Mouse (Mus musculus): ENCODE measurements around the gene Tmem184a. TPM values are rescaled to one million over a fixed set of nuclear protein-coding genes. Genes with fewer than 3 reads are reported as not detected.

Gene Tmem184a
- polyA plus RNA-seq, 1 experiment, result 2.1 TPM

DNA sequence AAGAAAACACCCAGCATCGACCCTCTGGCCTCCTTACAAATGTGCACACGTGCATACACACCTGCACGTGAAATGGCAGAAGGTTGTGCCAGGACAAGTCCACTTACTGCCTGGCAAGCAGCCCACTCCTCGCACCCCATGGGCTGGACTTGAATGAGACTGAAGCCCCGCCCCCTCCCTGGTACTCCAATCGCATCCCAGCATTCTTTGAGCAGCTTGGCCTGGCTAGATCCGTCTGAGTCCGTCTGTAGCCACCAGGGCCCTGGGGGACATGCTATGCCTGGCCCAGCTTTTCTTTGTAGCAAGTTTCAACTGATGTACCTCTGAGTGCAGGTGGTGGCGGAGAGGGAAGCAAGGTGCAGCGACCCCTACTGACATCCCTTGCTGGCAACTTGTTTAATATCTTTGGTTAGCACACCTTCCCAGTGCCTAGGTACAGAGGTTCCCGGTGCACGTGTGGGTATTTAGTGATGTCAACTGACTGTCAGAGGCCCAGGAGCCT lies 16.1 kb downstream of the Tmem184a start:
- Histone ChIP-seq H3K4me1 (ENCODE audit: control insufficient read depth, insufficient read depth, insufficient read length, low read length) (no peaks in the 10 kb centered on the region), H3K27ac (replicated peaks; ENCODE audit: low read depth, low read length) (no peak overlapping the region), H3K4me3 (ENCODE audit: insufficient read depth, low read depth, low read length) (no peak overlapping the region)

DNA sequence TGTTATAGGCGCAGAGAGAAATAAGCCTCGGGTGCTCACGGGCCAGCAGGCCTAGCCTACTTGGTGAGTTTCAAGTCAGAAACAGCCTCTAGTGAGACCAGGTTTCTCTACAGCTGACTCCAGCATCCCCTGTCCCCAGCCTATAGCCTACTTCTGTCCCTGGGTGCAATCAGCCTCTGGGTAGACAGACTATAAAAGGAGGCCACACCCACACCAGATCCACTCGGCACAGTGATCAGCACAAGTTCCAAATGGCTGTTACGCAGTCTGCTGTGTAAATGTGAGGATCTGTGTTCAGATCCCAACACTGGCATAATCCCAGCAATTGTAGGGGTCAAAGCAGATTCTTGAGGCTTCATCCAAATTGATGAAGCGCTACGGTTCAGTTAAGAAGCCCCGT lies 16.6 kb downstream of the Tmem184a start:
- no peak overlapping the region for H3K27ac ChIP-seq (replicated peaks; ENCODE audit: low read depth, low read length)
- peaks cover 1% of the 10 kb centered on the region; the same call in 1 of the 2 replicates for H3K4me1 ChIP-seq (ENCODE audit: control insufficient read depth, insufficient read depth, insufficient read length, low read length)
- H3K4me3 ChIP-seq (ENCODE audit: insufficient read depth, low read depth, low read length), result no peak overlapping the region

DNA sequence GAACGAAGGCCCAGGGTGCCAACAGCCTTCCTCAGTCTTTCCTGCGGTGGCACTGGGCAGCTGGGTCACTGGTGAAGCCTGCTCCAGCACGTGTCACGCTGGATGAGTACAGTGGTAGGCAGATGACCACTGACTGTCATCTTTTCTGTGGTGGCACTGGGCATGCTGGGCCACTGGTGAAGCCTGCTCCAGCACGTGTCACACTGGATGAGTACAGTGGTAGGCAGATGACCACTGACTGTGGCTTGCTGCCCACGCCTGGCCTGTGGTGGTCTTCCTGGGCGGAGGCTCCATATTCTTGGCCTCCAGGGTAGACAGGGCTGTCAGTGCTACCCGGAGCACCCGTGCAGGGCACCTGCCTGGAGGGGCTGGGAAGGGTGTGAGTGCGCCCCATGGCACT lies 17.8 kb downstream of the Tmem184a start:
- H3K27ac ChIP-seq (replicated peaks; ENCODE audit: low read depth, low read length), result no peak overlapping the region
- H3K4me1 ChIP-seq (ENCODE audit: control insufficient read depth, insufficient read depth, insufficient read length, low read length), result peaks cover 10% of the 10 kb centered on the region
- no peak overlapping the region for H3K4me3 ChIP-seq (ENCODE audit: insufficient read depth, low read depth, low read length)

DNA sequence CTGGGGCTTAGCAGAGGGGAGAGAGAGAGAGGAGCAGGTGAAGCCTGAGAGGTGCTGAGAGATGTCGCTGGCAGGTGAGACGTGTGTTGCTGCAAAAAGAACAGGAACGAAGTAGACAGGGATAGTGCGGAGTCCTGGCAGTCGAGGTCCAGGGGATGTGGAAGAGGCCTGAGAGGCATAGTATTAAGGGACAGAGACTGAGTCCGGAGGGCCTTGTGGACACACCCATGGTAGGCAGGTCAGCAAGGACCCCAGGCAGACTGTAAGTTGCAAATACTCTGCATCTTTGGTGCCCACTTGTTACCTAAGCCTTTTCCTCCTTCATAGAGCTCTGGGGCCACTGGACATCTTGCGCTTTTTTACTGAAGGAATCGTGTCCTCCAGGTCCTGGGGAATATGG lies 18.5 kb downstream of the Tmem184a start:
- H3K27ac ChIP-seq (replicated peaks; ENCODE audit: low read depth, low read length), result no peak overlapping the region
- peaks cover 14% of the 10 kb centered on the region for H3K4me1 ChIP-seq (ENCODE audit: control insufficient read depth, insufficient read depth, insufficient read length, low read length)
- no peak overlapping the region for H3K4me3 ChIP-seq (ENCODE audit: insufficient read depth, low read depth, low read length)

DNA sequence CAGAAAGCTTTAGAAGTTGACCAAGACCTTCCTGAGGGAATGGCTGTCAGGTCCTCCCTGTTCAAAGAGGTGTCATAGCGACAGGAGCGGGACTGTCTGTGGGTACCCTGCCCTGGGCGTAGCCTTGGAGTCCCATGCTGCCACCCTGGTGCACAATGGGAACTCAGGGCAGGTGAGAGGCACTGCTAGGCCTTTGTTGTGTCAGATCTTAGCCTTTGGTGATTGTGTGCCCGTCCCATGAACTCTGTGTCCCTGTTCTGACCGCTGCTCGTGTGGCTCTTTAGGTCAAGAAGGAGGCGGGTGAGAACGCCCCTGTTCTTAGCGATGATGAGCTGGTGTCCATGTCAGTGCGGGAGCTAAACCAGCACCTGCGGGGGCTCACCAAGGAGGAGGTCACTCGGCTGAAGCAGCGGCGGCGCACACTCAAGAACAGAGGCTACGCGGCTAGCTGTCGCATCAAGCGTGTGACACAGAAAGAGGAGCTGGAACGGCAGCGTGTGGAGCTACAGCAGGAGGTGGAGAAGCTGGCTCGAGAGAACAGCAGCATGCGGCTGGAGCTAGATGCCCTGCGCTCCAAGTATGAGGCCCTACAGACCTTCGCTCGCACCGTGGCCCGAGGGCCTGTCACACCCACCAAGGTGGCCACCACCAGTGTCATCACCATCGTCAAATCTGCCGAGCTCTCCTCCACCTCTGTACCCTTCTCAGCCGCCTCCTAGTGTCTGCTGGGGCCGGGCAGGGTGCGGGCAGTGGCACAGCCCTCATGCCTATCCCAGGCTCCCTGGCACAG lies 19.7 kb downstream of the Tmem184a start:
- Histone ChIP-seq H3K4me3 (ENCODE audit: insufficient read depth, low read depth, low read length) (no peak overlapping the region), H3K4me1 (ENCODE audit: control insufficient read depth, insufficient read depth, insufficient read length, low read length) (peaks cover 24% of the 10 kb centered on the region), H3K27ac (replicated peaks; ENCODE audit: low read depth, low read length) (no peak overlapping the region)

DNA sequence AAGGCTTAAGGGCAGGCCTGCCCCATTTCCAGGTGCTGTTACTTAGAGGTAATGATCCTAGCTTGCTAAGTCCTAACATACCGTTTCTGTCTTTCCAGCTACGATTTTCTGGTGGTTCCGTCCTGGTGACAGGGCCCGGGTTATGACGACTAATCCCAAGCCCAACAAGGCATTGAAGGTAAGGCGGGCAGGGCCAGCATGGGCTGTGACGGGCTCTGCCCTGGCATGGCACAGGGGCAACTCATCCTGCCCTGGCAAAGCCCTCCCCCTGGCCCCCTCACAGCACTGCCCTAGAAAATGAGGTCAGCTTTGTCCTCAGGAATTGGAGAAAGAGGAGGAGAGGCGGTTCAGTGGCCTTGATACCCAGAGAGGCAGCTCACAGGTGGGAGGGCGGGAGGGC lies 20.7 kb downstream of the Tmem184a start:
- H3K4me1 ChIP-seq (ENCODE audit: control insufficient read depth, insufficient read depth, insufficient read length, low read length), result peaks cover 32% of the 10 kb centered on the region
- no peak overlapping the region for H3K4me3 ChIP-seq (ENCODE audit: insufficient read depth, low read depth, low read length)
- no peak overlapping the region for H3K27ac ChIP-seq (replicated peaks; ENCODE audit: low read depth, low read length)

DNA sequence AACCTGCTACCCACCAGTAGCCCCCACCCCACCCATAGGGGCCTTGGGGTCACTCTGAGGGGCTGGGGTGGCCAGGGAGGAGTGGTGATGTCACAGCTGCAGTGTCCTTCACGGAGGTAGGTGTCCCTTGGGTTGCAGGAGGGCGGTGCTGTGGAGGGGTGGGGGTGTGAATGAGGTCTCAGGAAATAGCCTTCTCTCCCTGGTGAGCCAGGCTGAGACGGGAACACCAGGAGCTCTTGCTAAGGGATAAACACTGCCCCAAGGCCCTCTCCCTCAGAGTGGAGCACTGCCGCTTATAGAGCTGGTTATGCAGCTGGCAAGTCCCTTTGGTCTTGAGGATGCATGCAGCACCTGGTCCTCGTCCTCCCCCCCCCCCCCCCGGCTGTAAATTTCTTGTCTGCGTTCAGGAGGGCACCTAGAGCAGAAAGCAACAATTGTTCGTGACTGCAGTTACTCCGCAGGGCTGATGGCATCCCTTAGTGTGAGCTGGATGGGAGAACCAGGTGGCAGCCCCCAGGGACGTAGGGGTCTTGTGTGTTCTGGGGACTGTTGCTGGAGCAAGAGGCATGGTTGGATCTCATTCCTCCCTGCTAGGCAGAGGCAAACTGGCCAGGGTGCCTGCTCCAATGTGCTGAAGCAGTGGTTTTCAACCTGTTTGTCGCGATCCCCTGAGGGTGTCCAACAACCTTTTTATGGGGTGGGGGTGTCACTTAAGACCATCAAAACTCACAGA lies 21.4 kb downstream of the Tmem184a start:
- Histone ChIP-seq H3K27ac (replicated peaks; ENCODE audit: low read depth, low read length) (peak overlapping the region; percentile 98), H3K4me1 (ENCODE audit: control insufficient read depth, insufficient read depth, insufficient read length, low read length) (peaks cover 37% of the 10 kb centered on the region), H3K4me3 (ENCODE audit: insufficient read depth, low read depth, low read length) (no peak overlapping the region)

DNA sequence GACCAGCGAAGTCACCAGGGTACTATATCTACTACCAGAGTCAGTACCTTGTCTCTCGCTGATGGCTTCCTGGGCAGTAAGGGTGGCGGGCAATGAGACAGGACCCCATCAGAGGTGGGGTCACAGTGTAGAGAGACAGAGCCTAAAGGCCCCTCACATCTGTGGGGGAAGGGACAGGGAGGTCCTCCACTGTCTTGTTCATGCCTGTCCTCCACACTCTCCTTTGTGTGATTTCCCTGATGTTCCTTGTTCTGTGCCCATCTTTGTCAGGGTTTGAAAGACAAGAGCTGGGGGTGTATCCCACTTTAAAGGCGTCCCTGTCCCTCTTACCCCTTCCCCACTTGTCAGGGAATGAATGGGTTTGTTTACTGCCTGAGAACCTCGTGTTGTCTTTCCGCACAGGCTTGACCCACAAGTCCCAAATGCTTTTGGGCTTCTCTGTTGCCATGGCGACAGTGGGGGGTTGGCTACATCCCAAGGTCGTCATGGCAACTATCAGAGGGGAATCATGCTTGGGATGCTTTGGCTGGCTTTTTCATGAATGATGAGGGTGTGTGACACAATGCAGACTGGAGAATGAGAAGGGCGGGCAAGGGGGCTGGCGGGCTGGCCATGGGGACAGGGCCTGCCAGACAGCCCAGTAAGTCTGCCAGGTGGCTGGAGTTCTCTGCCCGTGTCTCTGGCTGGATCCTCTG lies 22.1 kb downstream of the Tmem184a start:
- peaks cover 40% of the 10 kb centered on the region for H3K4me1 ChIP-seq (ENCODE audit: control insufficient read depth, insufficient read depth, insufficient read length, low read length)
- H3K27ac ChIP-seq (replicated peaks; ENCODE audit: low read depth, low read length), result peak overlapping the region; percentile 98
- peak overlapping the region; percentile 39 for H3K4me3 ChIP-seq (ENCODE audit: insufficient read depth, low read depth, low read length)

DNA sequence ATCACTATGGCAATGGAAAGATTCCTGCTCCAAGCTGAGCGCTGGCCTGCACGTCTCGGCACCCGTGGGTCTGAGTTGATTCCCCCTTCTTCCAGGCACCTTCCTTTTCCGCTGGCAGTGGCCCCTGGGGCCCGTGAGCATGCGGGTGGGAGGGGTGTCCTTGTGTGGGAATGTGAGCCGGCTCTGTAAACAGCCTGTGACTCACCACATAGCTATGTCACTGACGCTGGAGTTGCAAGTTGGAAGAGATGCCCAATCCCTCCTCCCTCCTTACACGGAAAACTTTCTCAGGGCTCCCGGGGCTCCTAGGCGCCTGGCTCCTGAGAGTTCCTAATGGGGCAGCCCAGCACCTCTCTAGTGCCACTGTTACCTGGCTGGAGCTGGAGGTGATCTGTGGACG lies 22.8 kb downstream of the Tmem184a start:
- peak overlapping the region; percentile 47 for H3K4me3 ChIP-seq (ENCODE audit: insufficient read depth, low read depth, low read length)
- H3K4me1 ChIP-seq (ENCODE audit: control insufficient read depth, insufficient read depth, insufficient read length, low read length), result peaks cover 41% of the 10 kb centered on the region
- peak overlapping the region; percentile 98 for H3K27ac ChIP-seq (replicated peaks; ENCODE audit: low read depth, low read length)

DNA sequence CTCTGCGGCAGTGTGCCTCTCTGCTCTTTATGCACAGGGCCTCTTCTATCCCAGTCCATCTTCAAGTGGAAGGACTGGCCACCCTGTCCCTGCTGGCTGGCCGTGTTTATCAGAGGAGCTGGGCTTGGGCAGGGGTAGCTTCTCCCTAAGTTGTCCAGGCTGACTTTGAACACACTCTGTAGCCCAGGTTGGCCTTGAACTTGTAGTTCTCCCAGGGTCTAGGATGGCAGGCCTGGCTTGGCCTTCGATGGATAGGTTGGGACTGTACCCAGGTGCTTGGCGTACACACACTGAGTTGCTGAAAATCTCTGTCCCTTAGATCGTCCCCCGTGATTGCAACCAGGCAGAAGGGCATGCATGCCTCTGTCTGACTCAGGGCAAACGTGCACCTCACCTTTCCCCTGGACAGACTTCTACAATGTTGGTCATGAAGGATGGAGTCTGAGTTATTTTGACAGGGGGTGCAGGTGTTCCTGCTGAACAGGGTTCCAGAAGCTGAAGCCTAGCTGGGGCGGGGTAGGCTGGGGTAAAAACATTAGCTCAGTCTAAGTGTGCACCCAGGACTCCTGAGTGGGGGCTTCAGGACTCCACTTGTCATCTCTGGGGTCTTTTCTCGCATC lies 23.6 kb downstream of the Tmem184a start:
- peak overlapping the region; percentile 94 for H3K27ac ChIP-seq (replicated peaks; ENCODE audit: low read depth, low read length)
- peak overlapping the region; percentile 47; the same call in 1 of the 2 replicates for H3K4me3 ChIP-seq (ENCODE audit: insufficient read depth, low read depth, low read length)
- H3K4me1 ChIP-seq (ENCODE audit: control insufficient read depth, insufficient read depth, insufficient read length, low read length), result peaks cover 41% of the 10 kb centered on the region

DNA sequence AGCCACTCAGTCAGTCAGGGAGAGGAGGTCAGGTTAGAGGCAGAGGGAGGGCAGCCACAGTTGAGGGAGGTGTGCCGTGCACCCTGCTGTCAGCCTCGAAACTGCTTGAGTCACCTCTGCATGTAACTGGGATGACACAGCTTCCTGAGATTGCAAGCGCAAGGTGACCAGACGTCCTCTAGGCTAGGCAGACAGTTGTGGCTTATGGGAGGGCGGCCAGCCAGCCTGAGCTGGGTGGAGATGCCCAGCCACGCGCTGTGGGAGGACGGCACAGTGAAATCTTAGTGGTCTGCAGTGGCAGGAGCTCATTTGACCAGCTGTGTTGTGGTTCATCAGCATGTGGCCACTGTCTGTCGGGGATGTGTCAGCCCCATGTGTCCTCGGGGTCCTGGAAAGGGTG lies 24.8 kb downstream of the Tmem184a start:
- peaks cover 41% of the 10 kb centered on the region for H3K4me1 ChIP-seq (ENCODE audit: control insufficient read depth, insufficient read depth, insufficient read length, low read length)
- H3K4me3 ChIP-seq (ENCODE audit: insufficient read depth, low read depth, low read length), result no peak overlapping the region; the same call in 1 of the 2 replicates
- peak overlapping the region; percentile 94 for H3K27ac ChIP-seq (replicated peaks; ENCODE audit: low read depth, low read length)

DNA sequence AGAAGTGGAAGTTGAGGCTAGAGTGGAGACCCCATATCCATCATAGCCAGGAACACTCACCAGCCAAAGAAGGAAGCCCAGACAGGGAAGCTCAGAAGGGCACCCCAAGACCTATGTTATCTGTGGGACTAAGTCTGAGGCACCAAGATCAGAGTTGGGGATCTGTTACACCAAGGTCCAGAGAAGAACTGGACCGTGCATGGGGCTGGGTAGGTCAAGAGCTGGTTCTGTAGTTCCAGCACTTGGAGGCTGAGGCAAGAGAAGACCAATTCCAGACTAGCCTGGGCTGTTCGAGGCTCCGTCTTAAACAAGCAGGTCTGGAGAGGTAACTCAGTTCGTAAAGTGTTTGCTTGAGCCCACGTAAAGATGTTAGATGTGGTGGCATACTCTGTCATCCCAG lies 25.6 kb downstream of the Tmem184a start:
- Histone ChIP-seq H3K4me3 (ENCODE audit: insufficient read depth, low read depth, low read length) (peak overlapping the region; percentile 42; the same call in 1 of the 2 replicates), H3K4me1 (ENCODE audit: control insufficient read depth, insufficient read depth, insufficient read length, low read length) (peaks cover 41% of the 10 kb centered on the region), H3K27ac (replicated peaks; ENCODE audit: low read depth, low read length) (peak overlapping the region; percentile 94)

DNA sequence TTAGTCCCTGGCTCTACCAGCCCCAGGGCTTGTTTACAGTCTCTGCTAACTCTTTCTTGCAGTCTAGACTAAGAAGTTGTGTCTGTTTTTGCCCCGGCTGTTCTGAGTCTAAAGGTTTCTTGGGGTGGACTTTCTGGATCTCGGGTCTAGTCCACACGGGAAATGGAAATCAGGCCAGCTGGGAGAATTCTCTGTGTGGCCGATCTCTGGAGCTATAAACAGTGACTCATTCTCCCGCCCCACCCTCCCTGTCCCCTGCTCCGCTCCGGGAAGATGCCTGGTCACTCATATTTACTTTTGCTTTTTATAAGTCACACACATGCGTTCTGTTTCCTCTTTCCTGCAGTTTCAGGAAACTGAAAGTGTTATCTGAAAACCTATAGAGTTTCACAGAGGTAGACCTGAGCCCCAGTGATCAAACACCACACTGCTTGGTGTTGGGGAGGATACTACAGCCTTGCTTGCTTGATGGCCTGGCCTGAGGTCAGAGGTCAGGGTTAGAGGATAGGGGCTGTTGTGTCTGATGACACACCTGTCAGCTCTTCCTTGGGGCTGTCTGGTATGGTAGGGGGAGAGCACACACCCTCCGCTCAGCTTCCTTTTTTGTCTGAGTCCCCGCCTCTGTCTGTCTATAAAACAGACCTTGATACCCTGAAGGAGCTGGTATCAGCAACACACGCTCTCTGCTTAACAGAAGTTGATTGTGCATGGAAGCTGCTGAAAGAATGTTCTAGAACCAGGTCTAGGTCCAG lies 26.2 kb downstream of the Tmem184a start:
- H3K4me3 ChIP-seq (ENCODE audit: insufficient read depth, low read depth, low read length), result peak overlapping the region; percentile 89
- H3K4me1 ChIP-seq (ENCODE audit: control insufficient read depth, insufficient read depth, insufficient read length, low read length), result peaks cover 41% of the 10 kb centered on the region
- peak overlapping the region; percentile 94 for H3K27ac ChIP-seq (replicated peaks; ENCODE audit: low read depth, low read length)

DNA sequence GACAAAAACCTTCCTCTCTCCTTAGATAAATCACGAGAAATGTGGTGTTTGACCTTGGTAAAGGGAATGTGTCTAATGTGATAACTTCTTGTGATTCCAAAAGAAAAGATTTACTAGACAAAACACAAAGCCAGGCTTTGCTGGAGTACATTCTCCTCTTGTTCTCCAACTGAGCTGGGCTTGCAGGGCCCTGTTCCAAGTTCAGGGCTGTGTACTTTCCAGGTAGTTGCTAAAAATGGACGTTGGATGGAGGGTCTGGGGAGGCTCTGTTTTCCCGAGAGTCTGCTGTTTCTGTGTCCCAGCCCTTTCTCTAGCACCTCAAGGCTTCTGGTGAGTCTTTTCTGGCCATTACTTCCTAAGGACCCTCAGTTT lies 26.8 kb downstream of the Tmem184a start:
- H3K4me1 ChIP-seq (ENCODE audit: control insufficient read depth, insufficient read depth, insufficient read length, low read length), result peaks cover 38% of the 10 kb centered on the region
- peak overlapping the region; percentile 89 for H3K4me3 ChIP-seq (ENCODE audit: insufficient read depth, low read depth, low read length)
- H3K27ac ChIP-seq (replicated peaks; ENCODE audit: low read depth, low read length), result peak overlapping the region; percentile 91
